Mouse (Mus musculus): ENCODE data around the gene Slc6a9.

Gene Slc6a9

GRCm38 (mm10) chr4:117840821-117841220 lies 6.5 kb downstream of the Slc6a9 start:
- no peak for DNase-seq (ENCODE audit: low spot score)

- no peak for DNase-seq (ENCODE audit: low spot score)
Measured at GRCm38 (mm10) chr4:117841566-117841965, 7.3 kb downstream of the Slc6a9 start.

- no peak for DNase-seq (ENCODE audit: low spot score)
Measured at GRCm38 (mm10) chr4:117843101-117843500, 8.8 kb downstream of the Slc6a9 start.

GRCm38 (mm10) chr4:117844467-117844866 lies 10.2 kb downstream of the Slc6a9 start:
- DNase-seq (ENCODE audit: low spot score): no peak

GRCm38 (mm10) chr4:117845316-117845715 lies 11.0 kb downstream of the Slc6a9 start:
- no peak for DNase-seq (ENCODE audit: low spot score)

GRCm38 (mm10) chr4:117846261-117846660 lies 12.0 kb downstream of the Slc6a9 start:
- DNase-seq (ENCODE audit: low spot score): no peak

- peak; percentile 46 for DNase-seq (ENCODE audit: low spot score)
Measured at GRCm38 (mm10) chr4:117847011-117847410, 12.7 kb downstream of the Slc6a9 start.

GRCm38 (mm10) chr4:117849063-117849462 lies 14.8 kb downstream of the Slc6a9 start:
- DNase-seq (ENCODE audit: low spot score): no peak

DNA sequence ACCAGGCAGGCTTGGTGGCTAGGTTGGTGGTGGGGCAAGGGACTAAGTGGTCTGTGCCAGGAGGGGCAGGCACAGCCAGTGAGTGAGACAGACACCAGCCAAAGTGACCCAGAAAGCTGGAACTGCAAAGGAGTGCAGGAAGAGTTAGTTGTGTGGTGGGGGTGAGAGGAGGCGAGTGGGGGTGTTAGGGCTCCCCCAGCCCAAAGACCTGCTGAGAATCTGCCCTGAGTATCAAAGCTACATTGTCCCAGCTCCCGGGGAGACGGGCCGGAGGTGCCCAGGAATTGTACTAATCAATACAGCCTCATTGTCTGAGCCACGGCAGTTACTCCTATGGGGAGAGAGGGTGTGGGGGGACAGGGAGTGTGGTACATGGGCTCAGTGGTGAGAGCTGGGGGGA lies 15.2 kb downstream of the Slc6a9 start:
- DNase-seq (ENCODE audit: low spot score): no peak

- no peak for DNase-seq (ENCODE audit: low spot score)
Measured at GRCm38 (mm10) chr4:117850176-117850575, 15.9 kb downstream of the Slc6a9 start.

GRCm38 (mm10) chr4:117850871-117851270 lies 16.6 kb downstream of the Slc6a9 start:
- DNase-seq (ENCODE audit: low spot score): no peak

DNA sequence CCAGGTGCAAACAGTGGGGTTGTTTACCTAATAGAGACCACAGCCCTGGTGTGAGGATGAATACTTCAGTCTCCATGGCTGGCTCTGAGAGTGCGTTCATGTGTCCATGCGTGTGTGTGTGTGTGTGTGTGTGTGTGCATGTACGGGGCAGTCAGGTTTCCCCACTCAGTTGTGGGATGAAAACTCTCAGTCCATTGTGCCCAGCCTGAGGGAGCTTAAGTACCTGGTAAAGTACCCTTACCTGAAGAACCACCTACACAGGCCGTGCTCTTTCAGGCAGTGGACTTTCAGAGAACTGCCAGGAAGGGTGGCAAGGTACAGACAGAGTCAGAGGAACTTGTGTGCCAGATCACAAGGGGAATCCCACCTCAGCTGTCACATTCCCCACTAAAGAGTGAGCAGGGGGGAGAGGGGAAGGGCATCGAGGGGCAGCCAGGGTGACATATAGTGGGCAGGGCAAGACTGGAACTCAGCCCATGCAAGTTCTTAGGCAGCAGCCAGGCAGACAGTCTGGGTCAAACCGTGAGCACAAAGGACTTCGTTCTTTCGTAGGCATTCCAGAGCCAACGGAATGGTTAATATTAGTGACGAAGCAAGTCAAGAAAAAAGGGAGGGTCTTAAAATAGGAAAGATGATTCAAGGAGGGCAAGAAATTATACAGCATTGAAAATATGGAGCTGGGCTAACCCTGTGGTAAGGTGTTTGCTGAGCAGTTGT lies 18.0 kb downstream of the Slc6a9 start:
- DNase-seq (ENCODE audit: low spot score): no peak

DNA sequence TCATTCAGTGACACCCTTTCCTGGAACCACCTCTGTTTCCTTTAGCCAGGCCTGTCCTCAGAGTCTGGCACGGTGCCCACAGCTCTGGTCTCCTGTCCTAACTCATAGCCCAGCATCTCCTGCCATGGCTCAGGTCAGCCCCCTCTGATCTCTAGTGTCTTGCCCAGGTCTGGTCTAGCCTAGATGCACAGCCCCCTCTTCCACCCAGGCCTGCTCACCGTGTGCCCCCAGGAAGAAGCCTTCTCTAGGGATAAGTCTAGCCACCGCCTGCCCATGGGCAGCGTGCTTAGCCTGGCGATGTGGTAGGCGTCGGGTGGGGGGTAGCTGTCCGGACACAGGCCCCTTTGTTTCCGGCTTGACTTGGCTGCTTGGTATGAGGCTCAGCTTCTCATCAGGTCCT lies 20.8 kb downstream of the Slc6a9 start:
- peak; percentile 68 for DNase-seq (ENCODE audit: low spot score)

DNA sequence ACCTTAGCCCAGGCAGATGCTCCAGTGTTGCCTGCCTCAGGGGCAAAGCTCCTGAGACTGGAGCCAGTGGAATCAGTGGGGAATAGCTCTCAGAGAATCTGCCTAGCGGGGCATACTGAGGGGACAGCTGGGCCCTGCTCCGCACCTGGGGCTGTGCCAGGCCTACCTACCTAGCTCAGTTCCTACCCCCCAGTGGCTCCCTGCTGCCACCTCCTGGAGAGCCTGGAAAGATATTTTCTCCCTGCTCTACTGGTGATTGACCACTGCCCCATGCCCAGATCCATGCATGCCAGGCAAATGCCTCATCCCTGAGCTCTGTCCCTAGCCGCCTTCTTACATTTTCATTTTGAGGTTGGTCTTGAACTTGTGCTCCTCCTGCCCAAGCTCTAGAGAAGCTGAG lies 24.5 kb downstream of the Slc6a9 start:
- DNase-seq (ENCODE audit: low spot score): peak; percentile 88

- DNase-seq (ENCODE audit: low spot score): no peak
Measured at GRCm38 (mm10) chr4:117860570-117860969, 26.3 kb downstream of the Slc6a9 start.

GRCm38 (mm10) chr4:117862823-117863222 lies 28.5 kb downstream of the Slc6a9 start:
- no peak for DNase-seq (ENCODE audit: low spot score)

GRCm38 (mm10) chr4:117866083-117866482 lies 31.8 kb downstream of the Slc6a9 start:
- DNase-seq (ENCODE audit: low spot score): peak; percentile 92

- DNase-seq (ENCODE audit: low spot score): no peak
Measured at GRCm38 (mm10) chr4:117867000-117867399, 32.7 kb downstream of the Slc6a9 start.

GRCm38 (mm10) chr4:117867823-117868222 lies 33.5 kb downstream of the Slc6a9 start:
- DNase-seq (ENCODE audit: low spot score): peak; percentile 83

GRCm38 (mm10) chr4:117869317-117869716 lies 35.0 kb downstream of the Slc6a9 start:
- no peak for DNase-seq (ENCODE audit: low spot score)

DNA sequence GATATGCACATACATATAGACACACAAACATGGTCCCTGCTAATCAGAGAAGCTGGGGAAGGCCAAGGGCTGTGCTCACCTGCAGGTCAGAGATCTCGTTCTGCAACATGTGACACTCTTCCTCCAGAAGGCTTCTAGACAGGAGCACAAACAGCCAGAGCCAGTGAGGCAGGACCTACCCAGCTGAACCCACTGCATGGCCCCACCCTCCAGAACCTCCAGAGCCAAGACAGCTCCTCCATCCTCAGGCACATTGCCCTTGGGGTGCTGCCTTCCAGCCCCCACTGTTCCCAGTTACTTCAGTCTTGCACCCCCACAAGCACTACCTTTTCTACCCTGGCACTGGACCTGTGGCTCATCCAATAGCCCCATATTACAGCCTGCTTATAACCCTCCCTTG lies 36.1 kb downstream of the Slc6a9 start:
- DNase-seq (ENCODE audit: low spot score): no peak

DNA sequence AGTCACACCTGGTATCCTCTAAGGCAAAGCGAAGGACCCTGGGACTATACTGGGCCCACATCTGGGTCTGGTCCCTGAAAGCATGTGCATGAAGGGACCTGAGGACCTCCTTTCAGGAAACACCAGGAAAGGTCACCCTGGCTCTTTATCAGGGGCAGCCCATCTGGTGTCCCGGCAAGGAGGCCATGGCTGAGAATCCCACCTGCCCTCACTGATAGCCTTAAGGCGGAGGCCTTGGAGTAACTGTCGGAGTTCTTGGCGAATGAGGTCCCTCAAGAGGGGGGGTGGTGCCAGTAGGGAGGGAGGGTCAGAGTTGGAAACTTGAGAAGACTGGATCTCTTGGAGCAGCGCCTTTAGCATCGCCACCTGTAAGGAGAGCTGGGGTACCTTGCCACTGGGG lies 37.5 kb downstream of the Slc6a9 start:
- no peak for DNase-seq (ENCODE audit: low spot score)

- peak; percentile 65 for DNase-seq (ENCODE audit: low spot score)
Measured at GRCm38 (mm10) chr4:117872471-117872886, 38.2 kb downstream of the Slc6a9 start, which contains the start of gene Ccdc24. Gene Ccdc24 (minus strand): TSS chr4:117872557.

DNA sequence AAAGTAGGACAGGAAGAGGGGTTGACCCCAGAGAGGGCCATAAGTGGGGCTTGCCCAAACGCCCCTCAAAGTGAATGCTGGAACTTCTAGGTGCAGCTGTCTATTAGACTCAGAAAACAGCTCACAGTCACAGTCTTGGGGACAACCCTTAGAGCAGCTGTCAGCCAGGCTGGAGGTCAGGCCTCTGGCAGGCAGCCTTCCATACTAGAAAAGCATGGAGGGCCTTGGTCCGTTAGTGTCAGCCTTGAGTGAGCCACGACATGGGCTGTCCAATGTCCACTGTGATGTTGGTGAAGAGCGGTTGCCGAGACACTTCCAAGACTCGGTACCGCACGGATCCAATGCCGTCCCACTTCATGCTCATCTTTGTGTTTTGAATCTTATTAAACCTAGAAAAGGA lies 39.3 kb downstream of the Slc6a9 start:
- no peak for DNase-seq (ENCODE audit: low spot score)

All from testis, postnatal 10 days (tissue).